Mouse (Mus musculus): ENCODE measurements around the gene Parvg. TPM values are rescaled to one million over a fixed set of nuclear protein-coding genes. Genes with fewer than 3 reads are reported as not detected.
A peak's percentile ranks its signal among the peaks of the same experiment; 100 is the strongest.

Parvg gene
- polyA plus RNA-seq, 1 experiment from 2014 or later = 0.17 TPM

- Histone ChIP-seq H3K36me3 (ENCODE audit: control insufficient read depth, insufficient read depth, low read length) (no peaks in the 10 kb centered on the region; the same call in 1 of the 2 replicates), H3K4me1 (ENCODE audit: control insufficient read depth, insufficient read depth, low read length) (peaks cover 36% of the 10 kb centered on the region), H3K4me2 (ENCODE audit: low read depth, severe bottlenecking) (no peak overlapping the region), H3K27ac (replicated peaks; ENCODE audit: low read depth, low read length) (no peak overlapping the region; the same call in 1 of the 2 replicates), H3K9me3 (ENCODE audit: control insufficient read depth, low read length) (no peaks in the 10 kb centered on the region), H3K9ac (ENCODE audit: low read length) (no peak overlapping the region), H3K4me3 (ENCODE audit: low read depth, low read length) (no peak overlapping the region), H3K27me3 (ENCODE audit: control insufficient read depth, insufficient read depth, low read length) (no peaks in the 10 kb centered on the region)
- WGBS = 46% methylated on average over 9 of the region's 10 CpGs
- ATAC-seq (ENCODE audit: insufficient number of reproducible peaks, low FRiP score, low TSS enrichment, low read depth) = no peak; the same call in 1 of the 2 replicates
- DNase-seq (ENCODE audit: low spot score) = no peak
Measured at GRCm38 (mm10) chr15:84312878-84313565, 10.8 kb upstream of the Parvg start.

- ATAC-seq (ENCODE audit: insufficient number of reproducible peaks, low FRiP score, low TSS enrichment, low read depth) (no peak; the same call in 1 of the 2 replicates), DNase-seq (ENCODE audit: low spot score) (peak; percentile 61)
- H3K27ac ChIP-seq (replicated peaks; ENCODE audit: low read depth, low read length) = peak overlapping the region; percentile 5; the same call in 1 of the 2 replicates
- no peaks in the 10 kb centered on the region; the same call in 1 of the 2 replicates for H3K36me3 ChIP-seq (ENCODE audit: control insufficient read depth, insufficient read depth, low read length)
- no peak overlapping the region for H3K4me3 ChIP-seq (ENCODE audit: low read depth, low read length)
- WGBS = 21% methylated on average over 9 of the region's 9 CpGs
- H3K27me3 ChIP-seq (ENCODE audit: control insufficient read depth, insufficient read depth, low read length) = no peaks in the 10 kb centered on the region
- no peak overlapping the region for H3K4me2 ChIP-seq (ENCODE audit: low read depth, severe bottlenecking)
- no peaks in the 10 kb centered on the region for H3K9me3 ChIP-seq (ENCODE audit: control insufficient read depth, low read length)
- H3K4me1 ChIP-seq (ENCODE audit: control insufficient read depth, insufficient read depth, low read length) = peaks cover 36% of the 10 kb centered on the region
- no peak overlapping the region for H3K9ac ChIP-seq (ENCODE audit: low read length)
Measured at GRCm38 (mm10) chr15:84313566-84313878, 10.3 kb upstream of the Parvg start.

- Histone ChIP-seq H3K36me3 (ENCODE audit: control insufficient read depth, insufficient read depth, low read length) (no peaks in the 10 kb centered on the region; the same call in 1 of the 2 replicates), H3K4me1 (ENCODE audit: control insufficient read depth, insufficient read depth, low read length) (peaks cover 36% of the 10 kb centered on the region), H3K27me3 (ENCODE audit: control insufficient read depth, insufficient read depth, low read length) (no peaks in the 10 kb centered on the region), H3K9ac (ENCODE audit: low read length) (no peak overlapping the region), H3K4me3 (ENCODE audit: low read depth, low read length) (no peak overlapping the region), H3K4me2 (ENCODE audit: low read depth, severe bottlenecking) (peak overlapping the region; percentile 12; the same call in 1 of the 2 replicates), H3K9me3 (ENCODE audit: control insufficient read depth, low read length) (no peaks in the 10 kb centered on the region), H3K27ac (replicated peaks; ENCODE audit: low read depth, low read length) (no peak overlapping the region)
- whole genome bisulfite sequencing = 18% methylated on average over 18 of the region's 18 CpGs
- ATAC-seq (ENCODE audit: insufficient number of reproducible peaks, low FRiP score, low TSS enrichment, low read depth) (no peak), DNase-seq (ENCODE audit: low spot score) (no peak)
Measured at GRCm38 (mm10) chr15:84314420-84315080, 9.3 kb upstream of the Parvg start.

- no peak overlapping the region for H3K9ac ChIP-seq (ENCODE audit: low read length)
- WGBS = 30% methylated on average over 15 of the region's 15 CpGs
- peaks cover 39% of the 10 kb centered on the region for H3K4me1 ChIP-seq (ENCODE audit: control insufficient read depth, insufficient read depth, low read length)
Measured at GRCm38 (mm10) chr15:84315276-84316046, 8.4 kb upstream of the Parvg start.

GRCm38 (mm10) chr15:84319393-84319792 lies 4.4 kb upstream of the Parvg start:
- WGBS = 88% methylated on average over 4 of the region's 4 CpGs
- no peaks in the 10 kb centered on the region; the same call in 1 of the 2 replicates for H3K36me3 ChIP-seq (ENCODE audit: control insufficient read depth, insufficient read depth, low read length)
- H3K27me3 ChIP-seq (ENCODE audit: control insufficient read depth, insufficient read depth, low read length) = no peaks in the 10 kb centered on the region
- DNase-seq (ENCODE audit: low spot score) = no peak
- H3K27ac ChIP-seq (replicated peaks; ENCODE audit: low read depth, low read length) = no peak overlapping the region
- ATAC-seq (ENCODE audit: insufficient number of reproducible peaks, low FRiP score, low TSS enrichment, low read depth) = no peak
- H3K9me3 ChIP-seq (ENCODE audit: control insufficient read depth, low read length) = no peaks in the 10 kb centered on the region
- peaks cover 20% of the 10 kb centered on the region for H3K4me1 ChIP-seq (ENCODE audit: control insufficient read depth, insufficient read depth, low read length)
- no peak overlapping the region for H3K4me3 ChIP-seq (ENCODE audit: low read depth, low read length)
- H3K4me2 ChIP-seq (ENCODE audit: low read depth, severe bottlenecking) = no peak overlapping the region
- no peak overlapping the region for H3K9ac ChIP-seq (ENCODE audit: low read length)

More at GRCm38 (mm10) chr15:84315276-84316046, 8.4 kb upstream of the Parvg start:
- ATAC-seq (ENCODE audit: insufficient number of reproducible peaks, low FRiP score, low TSS enrichment, low read depth) (no peak), DNase-seq (ENCODE audit: low spot score) (peak; percentile 42)
- Histone ChIP-seq H3K27me3 (ENCODE audit: control insufficient read depth, insufficient read depth, low read length) (no peaks in the 10 kb centered on the region), H3K4me2 (ENCODE audit: low read depth, severe bottlenecking) (no peak overlapping the region), H3K27ac (replicated peaks; ENCODE audit: low read depth, low read length) (no peak overlapping the region), H3K4me3 (ENCODE audit: low read depth, low read length) (no peak overlapping the region), H3K9me3 (ENCODE audit: control insufficient read depth, low read length) (no peaks in the 10 kb centered on the region), H3K36me3 (ENCODE audit: control insufficient read depth, insufficient read depth, low read length) (no peaks in the 10 kb centered on the region; the same call in 1 of the 2 replicates)

- no peak overlapping the region for H3K27ac ChIP-seq (replicated peaks; ENCODE audit: low read depth, low read length)
- H3K9ac ChIP-seq (ENCODE audit: low read length) = no peak overlapping the region
- no peak for ATAC-seq (ENCODE audit: insufficient number of reproducible peaks, low FRiP score, low TSS enrichment, low read depth)
- H3K9me3 ChIP-seq (ENCODE audit: control insufficient read depth, low read length) = no peaks in the 10 kb centered on the region
- WGBS = 84% methylated on average over 8 of the region's 8 CpGs
- no peaks in the 10 kb centered on the region for H3K27me3 ChIP-seq (ENCODE audit: control insufficient read depth, insufficient read depth, low read length)
- no peaks in the 10 kb centered on the region; the same call in 1 of the 2 replicates for H3K36me3 ChIP-seq (ENCODE audit: control insufficient read depth, insufficient read depth, low read length)
- no peak overlapping the region for H3K4me2 ChIP-seq (ENCODE audit: low read depth, severe bottlenecking)
- peaks cover 7% of the 10 kb centered on the region for H3K4me1 ChIP-seq (ENCODE audit: control insufficient read depth, insufficient read depth, low read length)
- H3K4me3 ChIP-seq (ENCODE audit: low read depth, low read length) = no peak overlapping the region
- no peak for DNase-seq (ENCODE audit: low spot score)
Measured at GRCm38 (mm10) chr15:84321544-84322174, 2.2 kb upstream of the Parvg start.

GRCm38 (mm10) chr15:84324870-84325553 lies 1.2 kb downstream of the Parvg start:
- H3K9me3 ChIP-seq (ENCODE audit: control insufficient read depth, low read length) = no peaks in the 10 kb centered on the region
- H3K27ac ChIP-seq (replicated peaks; ENCODE audit: low read depth, low read length) = no peak overlapping the region
- DNase-seq (ENCODE audit: low spot score) = no peak
- H3K27me3 ChIP-seq (ENCODE audit: control insufficient read depth, insufficient read depth, low read length) = no peaks in the 10 kb centered on the region
- no peaks in the 10 kb centered on the region for H3K36me3 ChIP-seq (ENCODE audit: control insufficient read depth, insufficient read depth, low read length)
- WGBS = 70% methylated on average over 8 of the region's 8 CpGs
- H3K4me2 ChIP-seq (ENCODE audit: low read depth, severe bottlenecking) = no peak overlapping the region
- no peak overlapping the region for H3K4me3 ChIP-seq (ENCODE audit: low read depth, low read length)
- no peak for ATAC-seq (ENCODE audit: insufficient number of reproducible peaks, low FRiP score, low TSS enrichment, low read depth)
- peaks cover 7% of the 10 kb centered on the region for H3K4me1 ChIP-seq (ENCODE audit: control insufficient read depth, insufficient read depth, low read length)
- H3K9ac ChIP-seq (ENCODE audit: low read length) = no peak overlapping the region
